Mouse (Mus musculus): ENCODE measurements around the gene Lcp1.

GRCm38 (mm10) chr14:75250432-75250831, 119.5 kb downstream of the Lcp1 start:
- TF ChIP-seq CTCF (conservative IDR thresholded peaks at IDR 0.05; ENCODE audit: low read length) (no peak), NANOG (IDR thresholded peaks at IDR 0.05; ENCODE audit: borderline replicate concordance, low read length) (no peak)

Data from E14TG2a.4 (cell line).